Mouse (Mus musculus) neutrophil, adult 83 days (primary cell): Measurements from ENCODE around the gene Snx12. TPM values are rescaled to one million over a fixed set of nuclear protein-coding genes. Genes with fewer than 3 reads are reported as not detected.

Experiments
- total RNA-seq, 2 experiments: library from RNA; stranded (reverse); gene quantifications; one replicate each; pipeline ENCODE4 v1.2.4; 2023

Gene Snx12
- total RNA-seq: 10 to 100 TPM; 32.6 to 49.2 TPM

GRCm38 (mm10) chrX:101221834-101222795 is at the start of gene Snx12:
Gene Snx12, minus strand, starts transcription at chrX:101222563.

GRCm38 (mm10) chrX:101268755-101269124 is 46.4 kb upstream of the Snx12 start, which contains the start of gene Gm20489:
Gene Gm20489, minus strand, starts transcription at chrX:101269023.

GRCm38 (mm10) chrX:101268025-101268754 is 45.8 kb upstream of the Snx12 start, which contains the start of gene Il2rg:
Gene Il2rg, minus strand, starts transcription at chrX:101268255.

GRCm38 (mm10) chrX:101263892-101264291 is 41.5 kb upstream of the Snx12 start, which contains the start of gene Gm614:
Gene Gm614, minus strand, starts transcription at chrX:101263992.

GRCm38 (mm10) chrX:101253952-101254729 is 31.8 kb upstream of the Snx12 start, which contains the start of gene Foxo4:
Gene Foxo4, plus strand, starts transcription at chrX:101254528.

GRCm38 (mm10) chrX:101085920-101086319 is 136.4 kb downstream of the Snx12 start, which contains the start of gene Slc7a3:
Gene Slc7a3, minus strand, starts transcription at chrX:101086020.

GRCm38 (mm10) chrX:101059541-101059940 is 162.8 kb downstream of the Snx12 start, which contains the start of gene Tex11:
Gene Tex11, minus strand, starts transcription at chrX:101059667.

Other genes starting within 250 kb of the Snx12 start
- not detected for gene Tex11, start 162.9 kb downstream of the Snx12 start, total RNA-seq
- gene Slc7a3, start 136.5 kb downstream of the Snx12 start, total RNA-seq: not detected
- gene Foxo4, start 32.0 kb upstream of the Snx12 start, total RNA-seq: 10 to 100 TPM; 23.1 to 25.6 TPM
- gene Gm614, start 41.4 kb upstream of the Snx12 start, total RNA-seq: 1 to 10 TPM; 1.3 to 3.4 TPM
- 10 to 100 TPM; 31.6 to 32.8 TPM for gene Il2rg, start 45.7 kb upstream of the Snx12 start, total RNA-seq
- not detected for gene Gm20489, start 46.5 kb upstream of the Snx12 start, total RNA-seq
- 10 to 100 TPM; 55.6 to 59.1 TPM for gene Med12, start 51.5 kb upstream of the Snx12 start, total RNA-seq
- under 1 TPM in 1 of 2 experiments, not detected in 1; 0.46 TPM for gene Nlgn3, start 76.6 kb upstream of the Snx12 start, total RNA-seq
- gene Gjb1, start 153.8 kb upstream of the Snx12 start, total RNA-seq: not detected
- gene Zmym3, start 198.3 kb upstream of the Snx12 start, total RNA-seq: 10 to 100 TPM; 17.6 to 20.4 TPM
- 100 to 1,000 TPM; 126 to 152 TPM for gene Nono, start 206.8 kb upstream of the Snx12 start, total RNA-seq
- gene Itgb1bp2, start 226.5 kb upstream of the Snx12 start, total RNA-seq: 1 to 10 TPM in 1 of 2 experiments, under 1 TPM in 1; 0.79 to 1.1 TPM